Mouse (Mus musculus) thymus, adult 2 months (tissue): ENCODE results near the gene C1rb.

Experiments
- CTCF ChIP-seq: fragments of 200-500 bp; IDR thresholded peaks from 2 replicates; pipeline ENCODE4 v1.5.1; 2012; ENCODE audit warnings: mild to moderate bottlenecking, control low read depth, low read length, moderate library complexity, borderline replicate concordance; ENCODE audit not compliant: control insufficient read depth, poor library complexity, insufficient read depth; ENCODE audit errors: extremely low read depth
- POLR2A ChIP-seq: fragments of 200-500 bp; IDR thresholded peaks from 2 replicates; pipeline ENCODE4 v1.6.1; 2012; ENCODE audit warnings: mild to moderate bottlenecking, low read length, control low read depth, moderate library complexity; ENCODE audit not compliant: control insufficient read depth, poor library complexity, insufficient read depth; ENCODE audit errors: extremely low read depth

DNA sequence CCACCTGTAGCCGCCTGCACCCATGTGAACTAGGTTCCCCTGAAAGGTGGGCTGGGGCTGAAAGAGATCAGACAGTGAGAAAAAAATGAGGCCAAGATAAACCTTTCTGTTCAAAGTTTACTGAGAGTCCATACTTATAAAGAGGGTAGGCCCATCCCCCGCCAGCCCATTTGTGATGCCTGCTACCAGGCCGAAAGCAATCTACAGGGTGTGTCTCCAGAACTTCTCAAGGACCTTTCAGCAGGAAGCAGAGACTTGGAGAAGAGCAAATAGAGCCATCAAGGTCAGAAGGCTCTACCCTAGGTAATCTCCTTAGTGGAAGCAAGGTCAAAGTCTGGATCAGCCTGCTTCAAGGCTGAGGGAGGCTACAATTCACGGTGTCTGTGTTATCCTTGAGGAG, 31.9 kb downstream of the C1rb start:
- no peak for TF ChIP-seq POLR2A
- TF ChIP-seq CTCF: no peak
